Mouse (Mus musculus): ENCODE data around the gene Chst11. TPM values are rescaled to one million over a fixed set of nuclear protein-coding genes. Genes with fewer than 3 reads are reported as not detected.

Chst11 gene
- total and polyA plus RNA-seq, 3 experiments: 3.1 to 10.6 TPM; not detected in 1

GRCm38 (mm10) chr10:83202906-83203702 lies 217.8 kb downstream of the Chst11 start:
- Histone ChIP-seq H3K9me3 (replicated peaks; ENCODE audit: insufficient read depth, low read length) (no peaks in the 10 kb centered on the region), H3K36me3 (ENCODE audit: control insufficient read depth in 1 of 2, insufficient read depth in 2 of 2, low read length in 2 of 2) (peaks cover 0 to 3% of the 10 kb centered on the region in 2 experiments; a peak in 2 of 4 replicates), H3K27me3 (ENCODE audit: control insufficient read depth in 1 of 2, insufficient read depth in 2 of 2, low read length in 2 of 2) (no peaks in the 10 kb centered on the region), H3K27ac (ENCODE audit: control insufficient read depth, low read depth, low read length) (no peak overlapping the region), H3K79me2 (ENCODE audit: control insufficient read depth, insufficient read depth, low read length, poor library complexity) (no peaks in the 10 kb centered on the region), H3K4me1 (ENCODE audit: control insufficient read depth in 1 of 2, insufficient read depth in 2 of 2, low read length in 2 of 2) (peaks cover 0 to 7% of the 10 kb centered on the region in 2 experiments), H3K9ac (ENCODE audit: control insufficient read depth, low read depth, low read length, poor library complexity, severe bottlenecking) (no peak overlapping the region), H3K4me3 (ENCODE audit: control insufficient read depth in 1 of 2, insufficient read depth in 1 of 2, low read depth in 2 of 2, low read length in 2 of 2) (no peak overlapping the region)
- TF ChIP-seq SMC3 (IDR thresholded peaks at IDR 0.05; ENCODE audit: low read depth, low read length): no peak
- TF ChIP-seq ZKSCAN1 (IDR thresholded peaks at IDR 0.05; ENCODE audit: low read depth, low read length): no peak
- DNase-seq (ENCODE audit: low read depth, low spot score): no peak

- H3K36me3 ChIP-seq (ENCODE audit: control insufficient read depth in 1 of 2, insufficient read depth in 2 of 2, low read length in 2 of 2): peaks cover 0 to 3% of the 10 kb centered on the region in 2 experiments; a peak in 2 of 4 replicates
- no peak overlapping the region for H3K9ac ChIP-seq (ENCODE audit: control insufficient read depth, low read depth, low read length, poor library complexity, severe bottlenecking)
- H3K4me1 ChIP-seq (ENCODE audit: control insufficient read depth in 1 of 2, insufficient read depth in 2 of 2, low read length in 2 of 2): peaks cover 0 to 7% of the 10 kb centered on the region in 2 experiments
- no peak overlapping the region for H3K27ac ChIP-seq (ENCODE audit: control insufficient read depth, low read depth, low read length)
- no peak overlapping the region for H3K4me3 ChIP-seq (ENCODE audit: control insufficient read depth in 1 of 2, insufficient read depth in 1 of 2, low read depth in 2 of 2, low read length in 2 of 2)
- DNase-seq (ENCODE audit: low read depth, low spot score): no peak
- TF ChIP-seq SIN3A (IDR thresholded peaks at IDR 0.05; ENCODE audit: low read length) (no peak), GATA1 (IDR thresholded peaks at IDR 0.05; ENCODE audit: low read depth, low read length) (no peak), ELF1 (IDR thresholded peaks at IDR 0.05; ENCODE audit: low read depth, low read length) (no peak), E2F4 (IDR thresholded peaks at IDR 0.05; ENCODE audit: borderline replicate concordance, low read depth, low read length) (no peak), MEF2A (IDR thresholded peaks at IDR 0.05; ENCODE audit: extremely low read depth, insufficient replicate concordance, low read depth, low read length, poor library complexity, severe bottlenecking) (no peak)
- no peaks in the 10 kb centered on the region for H3K79me2 ChIP-seq (ENCODE audit: control insufficient read depth, insufficient read depth, low read length, poor library complexity)
- no peaks in the 10 kb centered on the region for H3K27me3 ChIP-seq (ENCODE audit: control insufficient read depth in 1 of 2, insufficient read depth in 2 of 2, low read length in 2 of 2)
- H3K9me3 ChIP-seq (replicated peaks; ENCODE audit: insufficient read depth, low read length): no peaks in the 10 kb centered on the region
Observed at GRCm38 (mm10) chr10:83208436-83208835, 223.1 kb downstream of the Chst11 start.

- TF ChIP-seq RCOR1 (IDR thresholded peaks at IDR 0.05; ENCODE audit: low read depth, low read length): no peak
- no peak for TF ChIP-seq ETS1 (IDR thresholded peaks at IDR 0.05; ENCODE audit: low read depth, low read length)
- no peak for TF ChIP-seq CHD1 (IDR thresholded peaks at IDR 0.05; ENCODE audit: low read depth, low read length)
- TF ChIP-seq USF2 (IDR thresholded peaks at IDR 0.05; ENCODE audit: borderline replicate concordance in 1 of 2, insufficient read depth in 1 of 2, low read depth in 1 of 2, low read length in 2 of 2): no peak
- no peak for TF ChIP-seq ZMIZ1 (IDR thresholded peaks at IDR 0.05; ENCODE audit: low read depth, low read length)
- TF ChIP-seq CTCF (IDR thresholded peaks at IDR 0.05 in 2 of 3, conservative IDR thresholded peaks at IDR 0.05 in 1 of 3; ENCODE audit: control insufficient read depth in 1 of 3, insufficient read depth in 1 of 3, low read depth in 2 of 3, low read length in 3 of 3, poor library complexity in 1 of 3, severe bottlenecking in 1 of 3): no peak
- no peak for TF ChIP-seq TBP (IDR thresholded peaks at IDR 0.05; ENCODE audit: low read depth, low read length)
- TF ChIP-seq POLR2A (IDR thresholded peaks at IDR 0.05; ENCODE audit: control insufficient read depth in 1 of 2, insufficient read depth in 1 of 2, low read depth in 1 of 2, low read length in 2 of 2, poor library complexity in 1 of 2): no peak
- no peak for TF ChIP-seq GABPA (IDR thresholded peaks at IDR 0.05; ENCODE audit: low read depth, low read length)
- TF ChIP-seq UBTF (IDR thresholded peaks at IDR 0.05; ENCODE audit: borderline replicate concordance, insufficient read depth, low read depth, low read length): no peak
- no peak for TF ChIP-seq ZKSCAN1 (IDR thresholded peaks at IDR 0.05; ENCODE audit: low read depth, low read length)
- no peak for TF ChIP-seq MEF2A (IDR thresholded peaks at IDR 0.05; ENCODE audit: extremely low read depth, insufficient replicate concordance, low read depth, low read length, poor library complexity, severe bottlenecking)
- TF ChIP-seq MAX (IDR thresholded peaks at IDR 0.05; ENCODE audit: low read length): no peak
- no peak for TF ChIP-seq SIN3A (IDR thresholded peaks at IDR 0.05; ENCODE audit: low read length)
- TF ChIP-seq EP300 (IDR thresholded peaks at IDR 0.05; ENCODE audit: low read depth in 1 of 2, low read length in 2 of 2): no peak
- TF ChIP-seq POLR2AphosphoS2 (IDR thresholded peaks at IDR 0.05; ENCODE audit: low read length): no peak
- TF ChIP-seq USF1 (IDR thresholded peaks at IDR 0.05; ENCODE audit: low read depth, low read length): no peak
- TF ChIP-seq TCF12 (IDR thresholded peaks at IDR 0.05; ENCODE audit: low read depth, low read length): no peak
- Histone ChIP-seq H3K79me2 (ENCODE audit: control insufficient read depth, insufficient read depth, low read length, poor library complexity) (no peaks in the 10 kb centered on the region), H3K4me3 (ENCODE audit: control insufficient read depth in 1 of 2, insufficient read depth in 1 of 2, low read depth in 2 of 2, low read length in 2 of 2) (no peak overlapping the region), H3K27me3 (ENCODE audit: control insufficient read depth in 1 of 2, insufficient read depth in 2 of 2, low read length in 2 of 2) (no peaks in the 10 kb centered on the region), H3K36me3 (ENCODE audit: control insufficient read depth in 1 of 2, insufficient read depth in 2 of 2, low read length in 2 of 2) (peaks cover 0 to 3% of the 10 kb centered on the region in 2 experiments; a peak in 2 of 4 replicates), H3K27ac (ENCODE audit: control insufficient read depth, low read depth, low read length) (no peak overlapping the region), H3K9me3 (replicated peaks; ENCODE audit: insufficient read depth, low read length) (no peaks in the 10 kb centered on the region), H3K4me1 (ENCODE audit: control insufficient read depth in 1 of 2, insufficient read depth in 2 of 2, low read length in 2 of 2) (peaks cover 0 to 7% of the 10 kb centered on the region in 2 experiments), H3K9ac (ENCODE audit: control insufficient read depth, low read depth, low read length, poor library complexity, severe bottlenecking) (no peak overlapping the region)
- no peak for DNase-seq (ENCODE audit: low read depth, low spot score)
Observed at GRCm38 (mm10) chr10:83209388-83209787, 224.1 kb downstream of the Chst11 start.
